In genomic region chr9:122846156-122846555, GRCm38 (mm10) we compare ENCODE assay signal across 12 mouse cellular contexts. TPM values are rescaled to one million over a fixed set of nuclear protein-coding genes. Genes with fewer than 3 reads are reported as not detected.
DNase-seq lines count a peak whose midpoint lies in the region; ATAC-seq lines count a peak whose summit lies in the region.
"Had no signal": no experiment of that assay in that cellular context is flagged by ENCODE, and none has a peak within 500 bp of the region (broad histone marks: within the 10 kb centered on the region; RNA-seq: fewer than 3 reads in every experiment).

No protein-coding gene starts in this region.

- H3K27ac ChIP-seq in kidney, embryonic 14.5 days (ENCODE audit: low read depth, low read length), result no peak overlapping the region
- H3K27ac ChIP-seq: macrophage had no signal

- H3K36me3 ChIP-seq in kidney, embryonic 14.5 days (ENCODE audit: control insufficient read depth, insufficient read depth, low read length), result peaks cover 19% of the 10 kb centered on the region

- H3K9me3 ChIP-seq in kidney, embryonic 14.5 days (ENCODE audit: control insufficient read depth, low read length), result peaks cover 8% of the 10 kb centered on the region; the same call in 1 of the 2 replicates

- no peaks in the 10 kb centered on the region for H3K4me1 ChIP-seq in kidney, embryonic 14.5 days (ENCODE audit: control insufficient read depth, insufficient read depth, low read length)

- no peak overlapping the region for H3K9ac ChIP-seq in kidney, embryonic 14.5 days (ENCODE audit: low read depth, low read length)

- intact Hi-C loops in heart, postnatal 10 days (cut with DNase I), result no loop called here
- intact Hi-C loops in left cerebral cortex, postnatal 36 days (cut with DNase I), result no loop called here

- peak; percentile 45 for DNase-seq in kidney, postnatal 10 days
- peak; percentile 47 to 64 for DNase-seq in cerebellum, postnatal 14 days
- DNase-seq in heart, postnatal 10 days, result peak; percentile 69 to 79
- peak; percentile 22 to 28 for DNase-seq in left cerebral cortex, postnatal 36 days (ENCODE audit: low spot score in 2 of 2)
- no peak for DNase-seq in spleen, postnatal 4 days (ENCODE audit: low spot score in 2 of 2)
- DNase-seq in testis, postnatal 10 days (ENCODE audit: low spot score), result no peak
- DNase-seq in liver, result no peak
- DNase-seq: thymus, adult 18-20 months had no signal

- no peaks in the 10 kb centered on the region for H3K27me3 ChIP-seq in kidney, embryonic 14.5 days (ENCODE audit: control insufficient read depth, insufficient read depth, low read length)

- ATAC-seq in kidney, embryonic 14.5 days (ENCODE audit: low FRiP score, low TSS enrichment), result no peak
- ATAC-seq: intestine, embryonic 16.5 days had no signal

- no peak overlapping the region for H3K4me3 ChIP-seq in kidney, embryonic 14.5 days (ENCODE audit: low read length)

- H3K4me2 ChIP-seq in kidney, embryonic 14.5 days (replicated peaks; ENCODE audit: low read depth, low read length), result no peak overlapping the region

RNA-seq across cellular contexts. Expression of gene Gm35549, which starts 2.3 kb away (rescaled TPM):
- polyA plus RNA-seq in kidney, embryonic 14.5 days (2014; fragmentation: Nextera tagmentation; extraction: Ambion mirVana), result 0.37 TPM in 2 replicates
- not detected for total RNA-seq in heart, postnatal 10 days (2021)
- not detected for total RNA-seq in left cerebral cortex, postnatal 36 days (2021)
- total RNA-seq: MEL had no signal
- polyA plus RNA-seq: intestine, embryonic 16.5 days; macrophage had no signal

RNA-seq across cellular contexts. Expression of gene Zfp445, which starts 19.6 kb away (rescaled TPM):
- polyA plus RNA-seq in kidney, embryonic 14.5 days (2014; fragmentation: Nextera tagmentation; extraction: Ambion mirVana), result 28.2 and 66.0 TPM in 2 replicates
- 100 to 1,000 TPM in 1 of 2 experiments, 10 to 100 TPM in 1; 94.5 to 117 TPM for total RNA-seq in heart, postnatal 10 days (2021)
- total RNA-seq in left cerebral cortex, postnatal 36 days (2021), result 100 to 1,000 TPM; 135 to 167 TPM

RNA-seq across cellular contexts. Expression of gene Zkscan7, which starts 39.3 kb away (rescaled TPM):
- polyA plus RNA-seq in kidney, embryonic 14.5 days (2014; fragmentation: Nextera tagmentation; extraction: Ambion mirVana), result 3.3 and 3.6 TPM in 2 replicates
- total RNA-seq in heart, postnatal 10 days (2021), result 1 to 10 TPM; 4.6 to 6.4 TPM
- total RNA-seq in left cerebral cortex, postnatal 36 days (2021), result 1 to 10 TPM; 3.5 to 5.5 TPM

RNA-seq across cellular contexts. Expression of gene Tcaim, which starts 40.8 kb away (rescaled TPM):
- 3.9 and 6.3 TPM in 2 replicates for polyA plus RNA-seq in kidney, embryonic 14.5 days (2014; fragmentation: Nextera tagmentation; extraction: Ambion mirVana)
- total RNA-seq in heart, postnatal 10 days (2021), result 10 to 100 TPM; 20.1 to 22.0 TPM
- total RNA-seq in left cerebral cortex, postnatal 36 days (2021), result 10 to 100 TPM; 16.2 to 16.8 TPM

Comparison
In these comparisons a context has a peak if more than half of its experiments do, and no peak if none do; other contexts are left out.
1. DNase-seq: peak in kidney, postnatal 10 days (single experiment), cerebellum, postnatal 14 days (2 of 2), heart, postnatal 10 days (2 of 2) and left cerebral cortex, postnatal 36 days (2 of 2); none in spleen, postnatal 4 days (0 of 2), testis, postnatal 10 days (single experiment) and liver (single experiment).